In genomic region chr4:76870971-76871370, GRCm38 (mm10) we compare ENCODE assay signal across 13 mouse cellular contexts.
DNase-seq lines count a peak whose midpoint lies in the region.
"Had no signal": no experiment of that assay in that cellular context is flagged by ENCODE, and none has a peak within 500 bp of the region (broad histone marks: within the 10 kb centered on the region; RNA-seq: fewer than 3 reads in every experiment).

No protein-coding gene starts in this region.

- peak; percentile 53 for DNase-seq in adrenal gland, adult 2 months
- DNase-seq in adrenal gland, adult 18-20 months (ENCODE audit: low spot score in 2 of 2) = no peak
- peak; percentile 49 for DNase-seq in ovary, adult 18-20 months (ENCODE audit: low spot score)
- DNase-seq in ovary, postnatal 14 days (ENCODE audit: low spot score) = no peak
- DNase-seq in adrenal gland, postnatal 14 days = peak; percentile 6
- no peak for DNase-seq in kidney, adult 9 months
- no peak for DNase-seq in left cerebral cortex, adult 18-20 months (ENCODE audit: low spot score in 2 of 2)
- DNase-seq: cerebellum, adult 11-12 months; cerebellum, adult 2 months; cerebellum, adult 9-10 months; cerebellum, postnatal 10 days; cerebellum, postnatal 25 days; embryo, embryonic 11 days had no signal

Comparison
In these comparisons a context has a peak if more than half of its experiments do, and no peak if none do; other contexts are left out.
1. DNase-seq: peak in adrenal gland, adult 2 months (single experiment), ovary, adult 18-20 months (single experiment) and adrenal gland, postnatal 14 days (single experiment); none in adrenal gland, adult 18-20 months (0 of 2), ovary, postnatal 14 days (single experiment), kidney, adult 9 months (single experiment) and left cerebral cortex, adult 18-20 months (0 of 2).